Mouse (Mus musculus) adrenal gland, postnatal 10 days (tissue): ENCODE results near the gene Gtf3a. TPM values are rescaled to one million over a fixed set of nuclear protein-coding genes. Genes with fewer than 3 reads are reported as not detected.
"Not testable (repeated sequence)": the region's sequence is repeated elsewhere in the genome, so short reads cannot be mapped to it uniquely, and the experiment has no call there.

Experiments
- DNase-seq: peaks from one replicate; pipeline ENCODE4 v3.0.0; 2021; ENCODE audit warnings: mixed read lengths
- total RNA-seq, 2 experiments: library from RNA; stranded (reverse); gene quantifications; 2 replicates each; pipeline ENCODE4 v1.2.3; 2021

Gtf3a gene
- total RNA-seq, 2 experiments from 2014 or later: 34.8 to 39.8 TPM

GRCm38 (mm10) chr5:146937541-146938503, 10.6 kb upstream of the Gtf3a start:
- DNase-seq: no peak

- DNase-seq: no peak
Measured at GRCm38 (mm10) chr5:146939109-146939796, 9.2 kb upstream of the Gtf3a start.

GRCm38 (mm10) chr5:146940219-146940618, 8.2 kb upstream of the Gtf3a start:
- DNase-seq: peak; percentile 33

- DNase-seq: not testable (repeated sequence)
Measured at GRCm38 (mm10) chr5:146941939-146942338, 6.5 kb upstream of the Gtf3a start.

- DNase-seq: no peak
Measured at GRCm38 (mm10) chr5:146942965-146943364, 5.5 kb upstream of the Gtf3a start.

GRCm38 (mm10) chr5:146944568-146944967, 3.9 kb upstream of the Gtf3a start:
- no peak for DNase-seq

GRCm38 (mm10) chr5:146946682-146947081, 1.8 kb upstream of the Gtf3a start:
- no peak for DNase-seq

GRCm38 (mm10) chr5:146947497-146947896, 960 bp upstream of the Gtf3a start:
- DNase-seq: no peak

GRCm38 (mm10) chr5:146948041-146948507, 383 bp upstream of the Gtf3a start:
- DNase-seq: no peak

GRCm38 (mm10) chr5:146954576-146954975, 6.1 kb downstream of the Gtf3a start:
- DNase-seq: no peak

- no peak for DNase-seq
Measured at GRCm38 (mm10) chr5:146955651-146956050, 7.2 kb downstream of the Gtf3a start.

GRCm38 (mm10) chr5:146956678-146957077, 8.2 kb downstream of the Gtf3a start:
- no peak for DNase-seq

GRCm38 (mm10) chr5:146963118-146963936, 14.9 kb downstream of the Gtf3a start, which contains the start of gene Mtif3:
Mtif3 (minus strand) TSS chr5:146963800.
- DNase-seq: peak; percentile 85

GRCm38 (mm10) chr5:146963937-146964278, 15.5 kb downstream of the Gtf3a start:
- peak; percentile 18 for DNase-seq

- no peak for DNase-seq
Measured at GRCm38 (mm10) chr5:146968695-146969393, 20.4 kb downstream of the Gtf3a start.

- no peak for DNase-seq
Measured at GRCm38 (mm10) chr5:146971776-146972561, 23.5 kb downstream of the Gtf3a start.

- DNase-seq: no peak
Measured at GRCm38 (mm10) chr5:146973353-146973752, 24.9 kb downstream of the Gtf3a start.

GRCm38 (mm10) chr5:146973858-146974780, 25.7 kb downstream of the Gtf3a start:
- no peak for DNase-seq

GRCm38 (mm10) chr5:146974781-146975123, 26.3 kb downstream of the Gtf3a start:
- DNase-seq: no peak

- DNase-seq: peak; percentile 25
Measured at GRCm38 (mm10) chr5:146981376-146981775, 32.9 kb downstream of the Gtf3a start.
